Mouse (Mus musculus): ENCODE measurements at regions not wholly inside any gene's neighbourhood (a gene's known extent, or its start where the extent isn't known, plus 50 kb on each side); places are given as distances from the start of the nearest gene placed in this dataset.

DNA sequence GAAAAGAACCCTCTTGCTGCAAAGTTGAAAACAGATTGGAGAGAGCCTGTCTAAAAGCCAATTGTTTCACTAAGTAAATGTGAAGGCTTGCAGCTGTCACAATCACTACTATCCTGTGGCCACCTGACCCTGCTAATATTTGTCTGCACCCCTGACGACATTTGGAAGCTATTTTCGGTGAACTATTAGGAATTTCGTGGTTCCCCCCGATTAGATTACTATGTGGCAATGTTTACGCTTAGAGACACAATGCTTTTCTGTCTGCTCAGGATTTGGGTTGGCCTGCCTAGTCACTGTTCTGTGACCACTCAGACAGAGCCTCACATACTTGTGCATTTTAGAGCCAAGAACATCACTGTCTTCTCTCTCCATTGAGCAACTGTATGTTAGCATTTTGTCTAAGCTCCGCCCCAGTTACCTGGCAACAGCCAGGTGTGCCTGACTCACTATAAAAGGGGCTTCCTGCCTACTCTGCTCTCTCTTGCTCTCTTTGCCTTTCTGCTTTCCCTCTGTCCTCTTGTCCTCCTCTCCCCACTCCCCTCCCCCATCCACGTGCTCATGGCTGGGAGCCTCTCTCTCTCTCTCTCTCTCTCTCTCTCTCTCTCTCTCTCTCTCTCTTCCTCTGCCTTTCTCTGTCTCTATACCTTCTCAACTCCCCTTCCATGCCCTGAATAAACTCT is 59.6 kb upstream of the Efna5 start:
- Histone ChIP-seq H3K4me3 (replicated peaks; ENCODE audit: low read depth, low read length) (no peak overlapping the region), H3K36me3 (ENCODE audit: control insufficient read depth, insufficient read depth, low read length) (no peaks in the 10 kb centered on the region), H3K27me3 (ENCODE audit: control insufficient read depth, insufficient read depth, low read length) (no peaks in the 10 kb centered on the region), H3K4me2 (ENCODE audit: low read length) (peak overlapping the region; percentile 36), H3K27ac (replicated peaks; ENCODE audit: low read depth, low read length) (no peak overlapping the region), H3K9ac (replicated peaks; ENCODE audit: low read length) (no peak overlapping the region), H3K4me1 (ENCODE audit: control insufficient read depth, insufficient read depth, low read length) (peaks cover 11% of the 10 kb centered on the region), H3K9me3 (ENCODE audit: control insufficient read depth, low read length) (no peaks in the 10 kb centered on the region)
- ATAC-seq (ENCODE audit: low FRiP score, low TSS enrichment) (no peak), DNase-seq (peak; percentile 39)
- WGBS = 12% methylated on average over 7 of the region's 7 CpGs

DNA sequence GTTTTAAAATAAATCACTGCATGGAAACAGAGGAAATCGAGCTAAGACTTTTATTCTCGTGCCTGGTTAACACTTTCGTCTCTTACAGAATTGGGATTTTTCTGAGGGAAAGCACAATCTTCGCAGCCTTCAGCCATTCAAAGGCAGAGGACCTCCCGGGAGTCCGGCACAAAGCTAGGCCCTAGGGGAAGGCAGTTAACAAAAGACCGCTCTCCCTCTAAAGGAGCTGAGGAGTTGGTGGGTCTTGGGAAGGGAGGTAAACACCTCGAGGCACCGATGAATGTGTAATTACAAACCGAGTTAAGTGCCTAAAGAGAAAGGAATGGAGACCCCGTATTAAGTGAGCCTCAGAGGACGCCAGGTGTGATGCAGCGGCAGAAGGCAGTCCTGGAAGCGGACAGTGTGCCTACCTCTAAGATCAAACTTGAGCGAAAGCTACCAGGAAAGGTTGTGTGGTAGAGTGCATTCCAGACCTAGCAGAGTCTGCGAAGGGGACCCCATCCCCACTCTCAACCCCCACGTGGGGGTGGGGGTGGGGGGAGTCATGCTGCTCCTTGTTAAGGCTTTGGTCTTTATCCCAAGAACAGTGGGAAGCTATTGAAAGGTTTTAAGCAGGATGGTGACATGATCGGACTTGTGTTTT is 58.9 kb upstream of the Efna5 start:
- no peak overlapping the region for H3K4me3 ChIP-seq (replicated peaks; ENCODE audit: low read depth, low read length)
- no peaks in the 10 kb centered on the region for H3K36me3 ChIP-seq (ENCODE audit: control insufficient read depth, insufficient read depth, low read length)
- H3K27ac ChIP-seq (replicated peaks; ENCODE audit: low read depth, low read length) = no peak overlapping the region
- H3K9ac ChIP-seq (replicated peaks; ENCODE audit: low read length) = no peak overlapping the region
- no peaks in the 10 kb centered on the region for H3K27me3 ChIP-seq (ENCODE audit: control insufficient read depth, insufficient read depth, low read length)
- DNase-seq = peak; percentile 33
- peaks cover 11% of the 10 kb centered on the region for H3K4me1 ChIP-seq (ENCODE audit: control insufficient read depth, insufficient read depth, low read length)
- no peaks in the 10 kb centered on the region for H3K9me3 ChIP-seq (ENCODE audit: control insufficient read depth, low read length)
- ATAC-seq (ENCODE audit: low FRiP score, low TSS enrichment) = no peak
- 4% methylated on average over 18 of the region's 18 CpGs for WGBS
- H3K4me2 ChIP-seq (ENCODE audit: low read length) = peak overlapping the region; percentile 36

DNA sequence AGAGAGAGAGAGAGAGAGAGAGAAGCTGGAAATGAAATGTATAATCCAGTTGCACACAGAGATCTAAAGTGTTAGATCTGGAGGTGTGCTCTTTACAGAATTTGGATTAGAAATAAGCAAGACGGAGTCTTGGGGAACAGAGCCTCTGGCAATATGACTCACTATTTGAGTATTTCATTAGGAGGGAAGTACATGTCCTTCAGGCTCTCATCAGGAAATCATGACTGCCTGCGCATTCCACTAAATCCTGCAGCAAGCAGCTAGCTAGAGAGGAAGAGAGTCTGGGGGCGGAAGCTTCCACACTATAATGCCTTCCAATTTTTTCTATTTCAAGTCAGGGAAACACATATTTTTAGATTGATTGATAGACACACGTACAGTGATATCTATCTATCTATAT is 58.1 kb upstream of the Efna5 start:
- H3K4me1 ChIP-seq (ENCODE audit: control insufficient read depth, insufficient read depth, low read length) = peaks cover 11% of the 10 kb centered on the region
- ATAC-seq (ENCODE audit: low FRiP score, low TSS enrichment) = no peak
- no peaks in the 10 kb centered on the region for H3K36me3 ChIP-seq (ENCODE audit: control insufficient read depth, insufficient read depth, low read length)
- no peak overlapping the region for H3K4me2 ChIP-seq (ENCODE audit: low read length)
- H3K27ac ChIP-seq (replicated peaks; ENCODE audit: low read depth, low read length) = no peak overlapping the region
- 56% methylated on average over 4 of the region's 4 CpGs for WGBS
- H3K9me3 ChIP-seq (ENCODE audit: control insufficient read depth, low read length) = no peaks in the 10 kb centered on the region
- H3K27me3 ChIP-seq (ENCODE audit: control insufficient read depth, insufficient read depth, low read length) = no peaks in the 10 kb centered on the region
- peak; percentile 53 for DNase-seq
- H3K4me3 ChIP-seq (replicated peaks; ENCODE audit: low read depth, low read length) = no peak overlapping the region
- no peak overlapping the region for H3K9ac ChIP-seq (replicated peaks; ENCODE audit: low read length)

All from midbrain, embryonic 14.5 days (tissue).